Mouse (Mus musculus) kidney, adult 9 months (tissue): Measurements from ENCODE around the gene E2f4.
"Not testable (repeated sequence)": the region's sequence is repeated elsewhere in the genome, so short reads cannot be mapped to it uniquely, and the experiment has no call there.

Source experiments
- DNase-seq: peaks from one replicate; pipeline ENCODE4 v3.0.0; 2022

The E2f4 gene

DNA sequence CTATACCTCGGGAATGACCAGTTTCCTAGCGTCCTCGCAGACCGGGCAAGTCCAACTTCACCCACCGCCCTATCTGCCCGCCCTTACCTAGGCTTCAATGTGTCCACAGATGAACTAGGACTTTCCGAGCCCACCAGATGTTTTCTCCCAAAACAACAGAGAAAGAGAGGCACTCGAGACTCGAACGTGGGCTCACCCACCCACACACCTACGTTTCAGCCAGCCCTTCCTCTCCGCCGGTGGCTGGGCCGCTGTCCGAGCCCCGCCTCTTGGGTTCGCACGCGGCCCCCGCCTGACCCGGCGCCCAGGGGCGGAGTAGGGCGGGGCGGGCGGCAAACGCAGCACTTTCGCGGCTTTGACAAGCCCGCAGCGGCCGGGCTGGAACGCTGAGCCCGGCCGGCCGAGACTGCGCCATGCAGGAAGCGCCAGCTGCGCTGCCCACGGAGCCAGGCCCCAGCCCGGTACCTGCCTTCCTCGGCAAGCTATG lies 28.0 kb upstream of the E2f4 start, which contains the start of gene Hsf4:
TSS of gene Hsf4 (plus strand) at position 341 of the 487 bp plus-strand sequence.
- DNase-seq, result peak; percentile 72

DNA sequence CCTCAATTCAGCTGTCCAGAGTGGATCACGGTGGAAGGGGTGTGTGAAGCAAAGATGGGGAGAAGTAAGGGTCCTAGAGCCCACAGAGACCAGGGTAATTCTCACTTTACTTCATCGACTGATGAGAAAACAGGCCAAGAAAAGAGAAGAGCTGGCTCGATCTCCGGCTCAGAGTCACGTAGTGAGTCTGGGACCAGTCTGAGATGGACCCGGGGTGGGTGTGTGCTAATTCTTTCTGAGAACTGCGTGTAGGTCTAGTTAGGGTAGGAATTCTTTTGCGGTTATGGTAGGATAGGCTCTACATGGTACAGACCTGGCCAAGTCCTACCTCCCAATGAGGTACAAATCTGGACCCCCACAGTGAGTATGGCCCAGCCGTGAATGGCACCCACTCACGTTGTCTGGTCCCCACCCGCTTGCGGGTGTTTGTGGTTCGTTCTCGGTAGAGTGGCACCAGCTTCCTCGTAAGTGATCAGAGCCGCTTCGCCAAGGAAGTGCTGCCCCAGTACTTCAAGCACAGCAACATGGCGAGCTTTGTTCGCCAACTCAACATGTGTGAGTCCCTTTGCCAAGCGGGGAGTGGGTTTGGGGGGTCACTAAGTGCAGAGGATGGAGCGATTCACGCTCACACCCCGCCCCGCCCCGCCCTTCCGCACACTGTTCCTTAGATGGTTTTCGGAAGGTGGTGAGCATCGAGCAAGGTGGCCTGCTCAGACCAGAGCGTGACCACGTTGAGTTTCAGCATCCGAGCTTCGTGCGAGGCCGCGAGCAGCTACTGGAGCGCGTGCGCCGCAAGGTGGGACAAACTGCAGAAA lies 27.2 kb upstream of the E2f4 start:
- no peak for DNase-seq

DNA sequence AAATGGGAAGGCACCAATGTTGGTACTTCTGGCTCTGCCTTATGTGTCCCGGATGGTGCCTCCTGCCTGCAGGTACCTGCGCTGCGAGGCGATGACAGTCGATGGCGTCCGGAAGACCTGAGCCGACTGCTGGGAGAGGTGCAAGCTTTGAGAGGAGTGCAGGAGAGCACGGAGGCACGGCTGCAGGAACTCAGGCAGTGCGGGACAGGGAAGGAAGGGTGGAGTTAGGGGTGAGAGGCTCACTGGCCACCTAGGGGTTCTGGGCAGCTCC lies 26.6 kb upstream of the E2f4 start:
- DNase-seq, result no peak

DNA sequence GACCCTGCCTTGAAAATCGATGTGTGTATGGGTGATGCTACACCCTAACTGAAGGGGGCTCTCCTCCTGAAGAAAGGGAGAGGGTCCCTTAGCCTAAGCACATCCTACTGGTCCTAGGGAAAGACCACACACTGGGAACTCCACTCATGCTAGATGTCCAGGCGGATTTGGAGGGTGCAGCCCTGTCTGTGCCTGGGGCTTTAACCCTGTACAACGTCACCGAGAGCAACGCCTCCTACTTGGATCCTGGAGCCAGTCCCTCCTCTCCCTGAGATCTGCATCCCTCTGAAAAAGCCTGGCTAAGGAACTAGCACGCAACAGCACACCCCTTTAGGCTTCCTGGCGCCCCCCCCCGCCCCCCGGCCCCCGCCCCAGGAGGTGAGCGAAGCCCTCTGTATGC lies 22.1 kb upstream of the E2f4 start:
- DNase-seq, result no peak

DNA sequence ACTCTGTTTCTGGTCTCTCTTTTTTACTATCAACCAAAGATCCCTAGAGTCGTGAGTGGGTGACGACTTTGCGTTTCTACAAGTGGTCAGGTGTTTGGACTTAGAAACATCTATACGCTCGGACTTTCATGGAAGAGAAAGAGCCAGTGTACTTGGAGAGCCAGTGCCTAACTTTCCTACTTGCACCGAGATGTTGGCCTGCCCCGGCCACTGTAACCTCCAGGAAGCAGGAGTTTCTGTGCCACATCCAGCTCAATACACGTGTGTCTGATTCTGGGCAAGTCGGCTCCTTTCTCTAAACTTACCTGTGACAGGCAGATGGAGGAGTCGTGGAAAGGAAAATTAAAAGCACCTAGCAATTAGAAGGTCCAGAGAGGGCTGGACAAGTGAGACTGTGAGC lies 21.6 kb upstream of the E2f4 start, which contains the start of gene Nol3:
TSS of gene Nol3 (plus strand) at position 301 of the 400 bp plus-strand sequence.
- no peak for DNase-seq

DNA sequence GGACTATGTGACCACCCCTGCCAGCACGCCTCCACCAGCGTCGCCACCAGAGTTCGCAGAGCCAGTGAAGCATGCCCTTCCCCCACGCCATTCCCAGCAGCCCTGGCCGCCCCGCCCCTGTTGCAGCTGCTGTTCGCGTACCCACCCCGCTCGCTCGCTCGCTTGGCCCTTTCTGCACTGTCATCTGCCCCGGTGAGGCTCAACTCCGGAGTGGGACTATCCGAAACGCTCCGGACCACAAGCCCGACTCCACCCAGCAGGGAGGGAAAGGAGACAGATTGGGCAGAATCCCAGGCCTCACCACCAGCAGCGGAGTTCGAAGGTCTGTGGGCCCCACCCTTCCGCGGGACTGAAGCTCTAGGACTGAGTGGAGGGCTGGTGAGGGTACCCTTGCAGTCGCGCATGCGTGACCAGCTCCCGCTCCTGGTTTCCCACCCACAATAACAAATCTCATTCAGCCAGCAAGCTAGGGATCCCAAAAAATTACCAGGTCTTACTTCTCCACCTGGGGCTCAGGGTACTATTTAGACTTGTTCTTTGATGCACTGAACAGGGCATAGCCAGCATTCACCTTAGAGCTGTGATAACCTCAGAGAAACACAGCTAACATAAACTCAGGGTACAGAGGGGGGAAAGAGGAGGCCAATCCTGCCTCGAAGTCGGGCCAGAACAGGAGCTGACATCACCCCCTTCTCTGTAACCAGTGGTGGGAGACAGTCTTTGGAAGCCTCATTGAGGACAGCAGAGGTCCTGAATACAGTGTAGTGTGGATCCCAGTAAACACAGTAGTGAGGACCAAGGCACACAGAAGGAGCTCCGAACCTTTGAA lies 21.0 kb upstream of the E2f4 start:
- DNase-seq, result no peak

DNA sequence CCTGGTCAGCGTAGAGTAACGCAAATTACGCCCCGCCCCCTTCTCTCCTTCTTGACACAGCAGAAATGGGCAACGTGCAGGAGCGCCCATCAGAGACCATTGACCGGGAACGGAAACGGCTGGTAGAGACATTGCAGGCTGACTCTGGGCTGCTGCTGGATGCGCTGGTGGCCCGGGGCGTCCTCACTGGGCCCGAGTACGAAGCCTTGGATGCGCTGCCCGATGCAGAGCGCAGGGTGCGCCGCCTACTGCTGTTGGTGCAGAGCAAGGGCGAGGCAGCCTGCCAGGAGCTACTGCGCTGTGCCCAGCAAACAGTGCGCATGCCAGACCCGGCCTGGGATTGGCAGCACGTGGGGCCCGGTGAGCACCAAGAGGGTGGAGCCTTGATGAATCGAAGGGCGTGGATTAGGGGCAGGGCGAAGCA lies 18.5 kb upstream of the E2f4 start:
- DNase-seq, result peak; percentile 93

DNA sequence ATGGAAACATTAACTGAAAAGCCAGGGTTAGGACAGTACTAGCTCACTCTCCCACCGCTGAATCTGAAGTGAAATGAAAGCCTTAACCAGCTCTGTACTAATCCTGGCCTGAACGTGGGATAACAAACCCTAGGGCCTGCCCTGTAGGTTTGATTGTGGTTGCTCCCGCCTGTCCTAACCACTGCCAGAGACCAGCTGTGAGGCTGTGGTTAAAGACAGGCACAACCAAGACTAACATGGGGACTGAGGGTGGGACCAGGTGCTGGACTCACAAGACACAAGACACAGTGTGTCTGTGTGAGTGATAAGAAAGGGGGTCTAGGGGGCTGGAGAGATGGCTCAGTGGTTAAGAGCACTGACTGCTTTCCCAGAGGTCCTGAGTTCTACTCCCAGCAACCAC lies 16.9 kb upstream of the E2f4 start:
- DNase-seq, result no peak

DNA sequence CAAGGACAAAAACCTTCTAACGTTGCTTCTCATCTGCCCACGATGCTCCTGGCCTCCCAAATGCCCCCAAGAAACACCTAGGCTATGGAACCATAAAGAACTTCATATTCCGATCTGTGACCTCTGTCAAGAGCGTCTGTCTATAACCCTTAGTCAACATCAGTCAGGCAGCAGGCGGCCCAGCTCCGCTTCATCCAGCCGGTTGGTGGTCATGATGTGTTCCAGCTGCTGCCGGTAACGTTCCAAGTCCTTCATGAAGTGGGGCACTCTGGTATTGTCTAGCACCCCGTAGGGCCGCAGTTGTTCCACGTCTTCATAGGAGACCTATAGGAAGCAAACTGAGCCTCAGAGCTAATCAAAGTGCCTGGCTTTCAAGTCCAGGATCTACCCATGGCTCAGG lies 15.6 kb upstream of the E2f4 start:
- DNase-seq, result no peak

DNA sequence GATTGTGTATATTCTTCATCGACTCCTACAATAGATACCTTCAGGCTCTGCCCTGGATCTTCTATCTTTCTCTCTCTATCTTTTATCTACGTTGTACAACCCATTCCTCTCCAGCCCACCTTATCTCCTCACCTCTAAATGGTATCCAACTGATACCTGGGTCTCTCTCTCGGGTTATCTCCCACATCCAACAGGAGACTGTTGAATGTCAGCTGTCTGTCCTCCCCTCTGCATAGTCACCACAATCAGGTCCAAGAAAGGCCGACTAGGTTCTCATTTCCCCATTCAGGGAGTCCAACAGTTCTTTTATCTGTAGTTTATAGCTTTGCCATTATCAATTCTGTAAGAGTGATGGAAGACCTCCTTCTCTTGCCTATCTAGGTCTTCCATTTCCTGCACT lies 15.2 kb upstream of the E2f4 start:
- DNase-seq, result no peak

DNA sequence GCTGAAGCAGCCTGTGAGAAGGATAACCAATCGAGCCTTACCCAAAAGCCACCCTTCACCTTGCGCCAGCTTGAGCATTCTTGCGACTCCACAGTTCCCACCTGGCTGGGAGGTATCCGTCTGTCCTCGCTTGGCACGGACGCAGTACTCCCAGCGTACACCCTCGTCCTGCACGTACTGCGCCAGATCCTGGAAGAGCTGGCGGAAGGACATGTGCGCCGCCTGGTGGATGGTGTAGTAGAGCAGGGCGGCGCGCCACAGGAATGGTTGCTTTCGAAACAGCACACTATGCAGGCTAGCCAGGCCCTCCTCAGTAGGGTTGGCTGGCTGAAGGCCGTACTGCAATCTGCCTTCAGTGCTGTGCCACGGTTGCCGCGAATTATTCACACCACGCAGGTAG lies 14.4 kb upstream of the E2f4 start:
- DNase-seq, result no peak

DNA sequence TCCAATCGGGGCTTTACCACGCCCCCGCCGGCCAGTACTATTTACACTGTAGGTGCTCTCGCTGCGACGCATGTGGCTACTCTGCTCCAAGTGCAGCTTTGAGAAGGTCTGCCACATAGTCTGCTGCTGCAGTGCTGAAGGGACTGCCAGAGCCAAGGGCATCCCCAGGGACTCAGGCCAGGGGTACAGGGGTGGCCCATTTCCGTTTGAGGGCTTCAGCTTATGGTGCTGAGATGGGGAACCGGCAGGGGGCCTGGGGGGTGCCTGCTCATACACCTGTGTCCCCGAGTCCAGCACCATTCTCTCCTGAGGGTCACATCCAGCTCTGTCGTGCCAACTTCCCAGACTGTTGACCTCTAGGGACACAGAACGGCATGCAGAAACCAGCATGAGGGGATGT lies 11.9 kb upstream of the E2f4 start:
- DNase-seq, result no peak

DNA sequence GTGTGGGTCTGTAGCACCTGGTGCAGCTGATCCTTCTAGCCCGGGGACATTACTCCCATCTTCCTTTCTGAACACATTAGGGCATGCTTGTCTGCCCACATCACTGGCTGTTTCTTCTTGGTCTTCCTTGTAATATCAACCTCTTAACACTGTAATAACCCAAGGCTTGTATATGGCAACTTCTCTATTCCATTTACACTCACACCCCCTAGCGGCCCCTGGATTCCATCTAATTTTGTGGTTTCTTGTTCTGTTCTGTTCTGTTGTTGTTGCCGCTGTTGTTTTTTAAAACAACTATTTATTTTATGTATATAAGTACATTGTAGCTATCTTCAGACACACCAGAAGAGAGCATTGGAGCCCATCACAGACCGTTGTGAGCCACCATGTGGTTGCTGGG lies 10.6 kb upstream of the E2f4 start:
- no peak for DNase-seq

DNA sequence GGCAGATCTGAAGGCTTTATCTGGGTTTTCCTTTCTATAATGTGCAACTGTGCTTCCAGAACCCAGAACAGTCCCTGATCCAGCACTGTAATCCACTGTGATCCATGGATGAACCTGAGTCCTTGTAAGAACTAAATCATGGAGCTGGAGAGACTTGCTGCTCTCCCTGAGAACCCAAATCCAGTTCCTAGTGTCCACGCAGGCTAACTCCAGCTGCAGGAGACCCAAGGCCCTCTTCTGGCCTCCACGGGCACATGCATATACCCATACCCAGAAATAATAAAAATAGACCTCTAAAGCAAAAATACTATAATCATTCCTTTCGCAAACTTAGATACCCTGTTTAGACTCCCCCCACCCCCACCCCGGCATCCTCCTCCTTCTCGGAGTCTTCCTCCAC lies 9.2 kb upstream of the E2f4 start:
- DNase-seq, result no peak

DNA sequence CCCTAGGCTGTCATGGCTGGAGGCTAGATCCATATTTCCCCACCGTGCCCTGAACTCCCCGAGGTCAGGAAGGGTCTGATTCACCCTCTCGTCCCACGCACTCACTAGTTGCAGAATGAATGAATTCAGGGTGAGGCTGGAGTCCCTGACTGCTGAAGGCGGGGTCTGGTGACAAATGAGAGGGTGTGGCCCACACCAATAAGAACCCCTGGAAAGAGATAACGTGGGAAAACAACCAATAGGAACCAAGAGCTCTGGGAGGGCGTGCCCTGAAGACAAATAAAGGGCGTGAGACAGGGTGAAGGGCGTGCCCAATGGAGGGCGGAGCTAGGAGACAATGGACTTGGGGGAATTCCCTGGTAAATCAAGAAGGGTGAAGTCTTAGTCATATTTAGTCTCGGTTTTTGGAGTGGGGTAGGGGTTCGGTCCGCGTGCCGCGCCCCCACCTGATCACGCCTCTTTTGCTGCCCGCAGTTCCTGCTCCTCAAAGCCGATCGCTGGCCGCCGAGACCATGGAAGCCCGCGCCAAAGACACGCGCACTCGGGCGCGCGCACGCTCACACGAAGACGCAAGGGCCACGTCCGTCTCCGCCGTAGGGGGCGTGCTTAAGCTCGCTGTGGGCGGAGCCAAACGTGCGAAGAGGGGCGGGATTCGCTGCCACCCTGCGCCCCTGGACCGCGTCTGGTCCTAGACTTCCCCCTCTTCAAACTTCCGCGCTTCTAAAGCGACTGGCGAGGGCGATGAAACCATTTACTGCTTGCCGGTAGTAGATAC lies 8.3 kb upstream of the E2f4 start:
- DNase-seq, result peak; percentile 91

DNA sequence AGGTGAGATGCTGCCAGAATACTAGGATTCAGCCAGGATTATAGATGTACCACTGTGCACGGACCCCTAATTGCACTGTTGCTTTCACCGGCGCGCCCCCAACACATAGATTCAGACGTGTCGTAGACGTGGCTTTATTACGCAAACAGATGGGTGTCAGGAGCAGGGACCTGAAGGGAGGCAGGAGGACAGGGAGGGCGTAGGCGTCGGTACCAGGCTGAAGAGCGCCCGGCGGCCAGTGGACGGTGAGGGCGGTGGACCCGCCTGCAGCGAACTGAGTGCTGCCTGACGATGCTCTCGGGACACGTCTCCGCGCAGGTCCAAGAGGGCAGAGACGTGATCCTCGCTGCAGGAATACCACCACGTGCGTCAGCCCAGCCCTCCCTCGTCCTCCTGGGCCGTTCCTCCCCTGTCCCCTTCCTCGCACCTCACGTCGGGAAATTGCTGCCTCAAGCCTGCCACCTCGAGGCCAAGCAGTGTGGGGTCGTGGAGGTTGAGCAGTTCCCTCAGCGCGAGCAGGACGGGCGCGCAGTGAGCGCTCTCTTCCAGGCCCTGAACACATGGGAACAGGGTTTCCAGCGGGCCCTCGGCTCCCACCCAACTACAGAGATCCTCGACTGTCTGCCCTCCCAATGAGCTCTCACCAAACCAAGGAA lies 7.5 kb upstream of the E2f4 start, which contains the start of gene 4931428F04Rik:
TSS of gene 4931428F04Rik (minus strand) at position 60 of the 656 bp plus-strand sequence.
- no peak for DNase-seq

DNA sequence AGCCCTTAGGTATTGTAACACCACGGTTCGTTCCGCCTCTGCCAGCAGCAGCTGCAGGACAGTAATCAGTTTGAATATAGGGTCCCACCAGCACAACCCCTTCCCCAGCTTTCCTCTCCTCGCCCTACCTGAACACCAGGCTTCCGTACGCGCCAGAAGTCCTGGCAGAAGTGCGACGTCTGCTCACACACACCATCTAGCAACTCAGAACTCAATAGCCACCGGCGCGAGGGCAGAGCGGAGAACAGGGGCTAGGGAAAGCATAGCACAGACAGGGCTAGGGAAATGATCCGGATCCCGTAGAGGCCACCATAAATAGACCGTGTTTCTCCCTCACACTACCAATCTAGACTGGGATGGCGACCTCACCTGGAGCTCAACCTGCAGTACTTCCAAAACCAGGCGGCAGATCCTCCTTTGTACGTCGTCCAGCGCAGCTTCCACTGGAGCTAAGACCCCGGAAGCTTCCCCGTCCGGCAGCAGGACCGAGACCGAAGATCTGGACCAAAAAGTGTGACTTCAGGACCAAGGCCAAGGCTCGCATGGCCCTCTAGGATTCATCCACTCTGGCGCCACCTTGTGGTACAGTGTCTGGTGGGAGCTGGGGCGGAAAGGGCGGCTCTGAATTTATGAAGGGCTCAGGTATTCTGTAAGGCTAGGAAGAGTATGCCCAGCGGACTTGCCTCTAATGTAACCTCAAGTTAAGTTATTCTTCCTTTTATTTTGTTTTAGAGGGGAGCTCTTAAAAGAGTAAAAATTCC lies 6.7 kb upstream of the E2f4 start:
- DNase-seq, result peak; percentile 92

DNA sequence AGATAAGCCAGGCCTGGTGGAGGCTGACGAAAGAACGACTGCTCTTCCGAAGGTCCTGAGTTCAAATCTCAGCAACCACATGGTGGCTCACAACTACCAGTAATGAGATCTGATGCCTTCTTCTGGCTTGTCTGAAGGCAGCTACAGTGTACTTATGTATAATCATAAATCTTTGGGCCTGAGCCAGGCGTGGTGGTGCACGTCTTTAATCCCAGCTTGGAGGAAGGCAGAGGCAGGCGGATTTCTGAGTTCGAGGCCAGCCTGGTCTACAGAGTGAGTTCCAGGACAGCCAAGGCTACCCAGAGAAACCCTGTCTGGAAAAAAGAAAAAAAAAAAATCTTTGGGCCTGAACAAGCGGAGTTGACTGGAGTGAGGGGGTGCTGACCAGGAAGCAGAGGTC lies 6.1 kb upstream of the E2f4 start:
- DNase-seq, result not testable (repeated sequence)

DNA sequence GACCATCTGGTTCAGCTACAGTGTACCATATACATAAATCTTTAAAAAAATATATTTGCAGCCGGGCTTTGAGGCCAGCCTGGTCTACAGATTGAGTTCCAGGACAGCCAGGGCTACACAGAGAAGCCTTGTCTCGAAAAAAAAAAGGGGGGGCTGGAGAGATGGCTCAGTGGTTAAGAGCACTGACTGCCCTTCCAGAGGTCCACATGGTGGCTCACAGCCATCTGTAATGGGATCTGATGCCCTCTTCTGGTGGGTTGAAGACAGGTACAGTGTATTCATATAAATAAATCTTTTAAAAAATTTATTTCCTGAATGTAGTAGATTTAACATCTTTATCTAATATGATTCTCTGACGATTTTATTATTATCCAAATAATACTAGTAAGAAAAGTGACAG lies 5.7 kb upstream of the E2f4 start:
- not testable (repeated sequence) for DNase-seq

DNA sequence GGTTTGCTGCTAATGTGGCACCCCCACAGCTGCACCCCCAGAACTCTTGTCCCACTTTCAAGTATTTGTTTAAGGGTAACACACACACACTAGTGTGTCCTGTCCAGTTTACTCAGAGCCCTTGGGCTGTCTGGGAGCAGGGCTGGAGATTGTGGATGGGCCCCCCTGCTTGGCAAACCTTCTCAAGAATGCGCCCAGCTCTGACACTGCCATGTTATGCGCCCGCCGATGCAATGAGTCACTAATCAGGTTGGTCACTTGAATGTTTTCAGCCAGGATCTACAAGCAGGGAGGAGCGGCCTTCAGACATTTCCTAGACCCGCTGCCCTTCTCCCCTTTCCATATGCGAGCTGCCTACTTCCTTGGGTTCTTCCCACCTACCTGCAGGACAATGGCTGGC lies 5.0 kb upstream of the E2f4 start:
- no peak for DNase-seq

DNA sequence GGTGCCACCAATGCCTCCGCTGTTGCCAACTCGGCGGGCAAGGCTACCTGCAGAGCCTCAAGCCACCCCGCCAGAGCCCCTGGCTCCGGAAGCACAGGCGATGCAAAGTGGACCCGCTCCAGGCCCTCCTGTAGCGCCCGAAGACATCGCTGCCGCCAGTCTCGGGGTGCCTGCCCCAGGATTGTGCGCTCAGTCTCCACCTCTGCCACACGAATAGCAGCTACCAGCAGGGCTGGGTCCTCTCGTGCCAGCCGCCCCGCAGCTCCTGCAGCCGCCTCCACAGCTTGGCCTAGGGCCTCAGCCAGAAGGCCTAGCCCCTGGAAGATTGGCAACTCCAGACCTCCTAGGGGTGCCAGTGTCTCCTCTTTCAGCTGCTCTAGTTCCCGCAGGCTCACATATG lies 4.1 kb upstream of the E2f4 start:
- DNase-seq, result no peak

DNA sequence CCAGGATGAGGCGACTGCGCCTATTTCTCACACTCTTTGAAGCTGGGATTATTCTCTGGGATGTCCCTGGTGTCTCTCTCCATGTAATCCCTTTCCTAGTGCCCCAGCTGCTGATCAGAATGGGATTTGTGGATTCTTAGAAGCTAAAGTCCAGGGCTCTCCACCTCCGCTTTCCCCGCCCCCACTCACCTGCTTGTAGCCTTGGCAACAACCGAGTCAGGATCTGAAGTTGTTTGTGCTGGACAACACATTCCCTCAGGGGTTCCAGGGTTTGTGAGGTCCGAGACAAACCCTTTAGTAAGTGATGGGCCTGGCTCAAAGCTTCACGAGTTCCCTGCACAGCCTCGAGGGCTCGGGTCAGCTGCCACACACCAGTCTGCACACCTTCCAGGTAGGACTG lies 2.7 kb upstream of the E2f4 start:
- DNase-seq, result no peak
